Mouse (Mus musculus) mouse embryonic stem cell (cell line): ENCODE results near the gene Med28.

ENCODE experiments used
- in situ Hi-C, 2 experiments: fragments of 300-500 bp; cut with MboI; formaldehyde crosslinking; loops; 1 replicate in 1 of 2; 3 replicates in 1 of 2; pipeline ENCODE4 v1.14.3; 2019 to 2020; ENCODE audit warnings: low sequenced_read_pairs in 2 of 2, low pct_unique_long_range_greater_than_20kb in 1 of 2, mixed read lengths in 1 of 2; ENCODE audit not compliant: unreplicated experiment in 1 of 2

Med28 gene

GRCm38 (mm10) chr5:45496930-45497550 is 23.0 kb upstream of the Med28 start:
- in situ Hi-C loops: no loop called here

GRCm38 (mm10) chr5:45497564-45497963 is 22.5 kb upstream of the Med28 start:
- in situ Hi-C loops: no loop called here

- in situ Hi-C loops: no loop called here
Observed at GRCm38 (mm10) chr5:45510071-45510470, 10.0 kb upstream of the Med28 start.

GRCm38 (mm10) chr5:45512908-45513307 is 7.1 kb upstream of the Med28 start:
- in situ Hi-C loops: no loop called here

- in situ Hi-C loops: no loop called here
Observed at GRCm38 (mm10) chr5:45513511-45513910, 6.5 kb upstream of the Med28 start.

GRCm38 (mm10) chr5:45514599-45514998 is 5.4 kb upstream of the Med28 start:
- in situ Hi-C loops: no loop called here

- in situ Hi-C loops: no loop called here
Observed at GRCm38 (mm10) chr5:45515151-45515743, 4.8 kb upstream of the Med28 start.

- in situ Hi-C loops: no loop called here
Observed at GRCm38 (mm10) chr5:45520809-45521110, 731 bp downstream of the Med28 start.

- in situ Hi-C loops: no loop called here
Observed at GRCm38 (mm10) chr5:45521601-45522000, 1.6 kb downstream of the Med28 start.

- in situ Hi-C loops: no loop called here
Observed at GRCm38 (mm10) chr5:45525101-45525500, 5.1 kb downstream of the Med28 start.

- in situ Hi-C loops: no loop called here
Observed at GRCm38 (mm10) chr5:45526338-45526737, 6.3 kb downstream of the Med28 start.

GRCm38 (mm10) chr5:45529696-45530095 is 9.7 kb downstream of the Med28 start:
- in situ Hi-C loops: loop anchor here (10.0 kb wide), 3 partner anchors 135 to 815 kb away; partner anchors contain the start of gene Ncapg (in 1 of the 2)

- in situ Hi-C loops: loop anchor here (5.0 to 10.0 kb wide), 4 partner anchors 62 to 810 kb away; partner anchors contain the start of gene Ncapg (in 1 of the 2)
Observed at GRCm38 (mm10) chr5:45534319-45535098, 14.5 kb downstream of the Med28 start.

- in situ Hi-C loops: loop anchor here (5.0 to 10.0 kb wide), 4 partner anchors 63 to 810 kb away; partner anchors contain the start of gene Ncapg (in 1 of the 2)
Observed at GRCm38 (mm10) chr5:45535177-45535576, 15.1 kb downstream of the Med28 start.

GRCm38 (mm10) chr5:45539502-45539901 is 19.5 kb downstream of the Med28 start:
- in situ Hi-C loops: loop anchor here (5.0 to 10.0 kb wide), 4 partner anchors 67 to 805 kb away; partner anchors contain the start of gene Ncapg (in 1 of the 2)

- in situ Hi-C loops: no loop called here
Observed at GRCm38 (mm10) chr5:45543374-45543773, 23.3 kb downstream of the Med28 start.

GRCm38 (mm10) chr5:45549586-45549985 is 29.6 kb downstream of the Med28 start:
- in situ Hi-C loops: no loop called here

- in situ Hi-C loops: no loop called here
Observed at GRCm38 (mm10) chr5:45564054-45564453, 44.0 kb downstream of the Med28 start.

GRCm38 (mm10) chr5:45565829-45566228 is 45.8 kb downstream of the Med28 start:
- in situ Hi-C loops: no loop called here
